Mouse (Mus musculus) forebrain, embryonic 16.5 days (tissue): ENCODE data around the gene Crb2. TPM values are rescaled to one million over a fixed set of nuclear protein-coding genes. Genes with fewer than 3 reads are reported as not detected.

Source experiments
- ATAC-seq: fragments of 200-750 bp; cut with Nextera tagmentation; 2 replicates; pipeline ENCODE4 v1.8.0; 2017; ENCODE audit warnings: mild to moderate bottlenecking, moderate library complexity
- H3K27ac ChIP-seq: fragments of 300-500 bp; sonication (generic); 2 replicates; pipeline ENCODE4 v1.5.1; 2014; ENCODE audit warnings: low read length, control low read depth
- H3K27me3 ChIP-seq: fragments of 300-500 bp; sonication (generic); replicated peaks from 2 replicates; pipeline ENCODE4 v1.6.1; 2014; ENCODE audit warnings: low read length; ENCODE audit not compliant: control insufficient read depth, insufficient read depth
- H3K36me3 ChIP-seq: fragments of 300-500 bp; sonication (generic); 2 replicates; pipeline ENCODE4 v1.6.1; 2014; ENCODE audit not compliant: control insufficient read depth, insufficient read depth
- H3K4me1 ChIP-seq: fragments of 300-500 bp; sonication (generic); replicated peaks from 2 replicates; pipeline ENCODE4 v1.6.1; 2014; ENCODE audit warnings: low read length; ENCODE audit not compliant: control insufficient read depth, insufficient read depth
- H3K4me2 ChIP-seq: fragments of 300-500 bp; sonication (generic); 2 replicates; pipeline ENCODE4 v1.6.1; 2014; ENCODE audit warnings: mild to moderate bottlenecking, low read length, control low read depth
- H3K4me3 ChIP-seq: fragments of 300-500 bp; sonication (generic); replicated peaks from 2 replicates; pipeline ENCODE4 v1.5.1; 2014; ENCODE audit warnings: mild to moderate bottlenecking, low read length, control low read depth
- H3K9ac ChIP-seq: fragments of 300-500 bp; sonication (generic); replicated peaks from 2 replicates; pipeline ENCODE4 v1.6.1; 2014; ENCODE audit warnings: low read depth, low read length, control low read depth
- H3K9me3 ChIP-seq: fragments of 300-500 bp; sonication (generic); 2 replicates; pipeline ENCODE4 v1.6.1; 2016; ENCODE audit warnings: low read length; ENCODE audit not compliant: control insufficient read depth
- WGBS: fragments of 180-500 bp; shearing (Covaris S2); extraction: QIAGEN DNeasy Blood & Tissue Kit; methylation state at CpG from one replicate; pipeline ENCODE4 v1.1.7; 2014; 5-methylcytosine and 5-hydroxymethylcytosine counted together
- polyA plus RNA-seq: library from polyadenylated mRNA; unstranded; fragments of >200 nt; fragmentation: Nextera tagmentation; extraction: Ambion mirVana; gene quantifications from 2 replicates; pipeline ENCODE4 v1.2.1, GENCODE M21; 2015

The Crb2 gene
- polyA plus RNA-seq, 1 experiment from 2014 or later: 5.0 TPM

DNA sequence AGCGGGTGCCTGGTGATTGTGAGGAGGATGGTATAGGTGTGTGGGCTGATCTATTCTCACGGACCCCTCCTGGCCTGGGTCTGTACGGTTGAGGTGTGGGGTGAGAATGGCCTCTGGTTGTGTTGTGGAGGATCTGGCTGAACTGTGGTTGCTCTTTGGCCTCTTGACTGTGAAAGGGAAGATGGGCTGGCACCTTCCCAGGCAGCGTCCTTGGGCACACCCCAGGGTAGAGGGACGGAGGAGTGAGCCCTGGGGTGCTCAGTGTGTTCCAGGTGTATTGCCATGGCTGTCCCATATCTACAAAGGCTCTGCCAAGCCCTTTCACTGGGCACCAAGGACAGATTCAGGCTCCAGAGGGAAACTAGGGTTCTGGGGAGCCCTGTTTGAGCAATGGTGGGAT, 13.0 kb downstream of the Crb2 start:
- WGBS: 95% methylated on average over 5 of the region's 5 CpGs
- no peak for ATAC-seq
- no peaks in the 10 kb centered on the region for H3K9me3 ChIP-seq
- no peak overlapping the region for H3K4me2 ChIP-seq
- H3K27me3 ChIP-seq: no peaks in the 10 kb centered on the region
- H3K36me3 ChIP-seq: no peaks in the 10 kb centered on the region
- H3K9ac ChIP-seq: no peak overlapping the region
- H3K4me1 ChIP-seq: peaks cover 15% of the 10 kb centered on the region
- H3K27ac ChIP-seq: no peak overlapping the region
- H3K4me3 ChIP-seq: no peak overlapping the region

- peaks cover 15% of the 10 kb centered on the region for H3K4me1 ChIP-seq
- H3K36me3 ChIP-seq: no peaks in the 10 kb centered on the region
- no peak overlapping the region for H3K4me3 ChIP-seq
- no peak overlapping the region for H3K9ac ChIP-seq
- H3K27me3 ChIP-seq: no peaks in the 10 kb centered on the region
- 91% methylated on average over 10 of the region's 10 CpGs for WGBS
- no peaks in the 10 kb centered on the region for H3K9me3 ChIP-seq
- no peak overlapping the region for H3K27ac ChIP-seq
- no peak overlapping the region for H3K4me2 ChIP-seq
- ATAC-seq: no peak
These were observed 13.9 kb downstream of the Crb2 start for GRCm38 (mm10) chr2:37789995-37790394.

- no peak overlapping the region for H3K4me3 ChIP-seq
- H3K36me3 ChIP-seq: no peaks in the 10 kb centered on the region
- ATAC-seq: no peak
- peaks cover 15% of the 10 kb centered on the region for H3K4me1 ChIP-seq
- H3K27ac ChIP-seq: no peak overlapping the region
- WGBS: 90% methylated on average over 14 of the region's 14 CpGs
- no peak overlapping the region for H3K9ac ChIP-seq
- no peaks in the 10 kb centered on the region for H3K27me3 ChIP-seq
- no peaks in the 10 kb centered on the region for H3K9me3 ChIP-seq
- no peak overlapping the region for H3K4me2 ChIP-seq
These were observed 14.7 kb downstream of the Crb2 start for GRCm38 (mm10) chr2:37790738-37791137.

DNA sequence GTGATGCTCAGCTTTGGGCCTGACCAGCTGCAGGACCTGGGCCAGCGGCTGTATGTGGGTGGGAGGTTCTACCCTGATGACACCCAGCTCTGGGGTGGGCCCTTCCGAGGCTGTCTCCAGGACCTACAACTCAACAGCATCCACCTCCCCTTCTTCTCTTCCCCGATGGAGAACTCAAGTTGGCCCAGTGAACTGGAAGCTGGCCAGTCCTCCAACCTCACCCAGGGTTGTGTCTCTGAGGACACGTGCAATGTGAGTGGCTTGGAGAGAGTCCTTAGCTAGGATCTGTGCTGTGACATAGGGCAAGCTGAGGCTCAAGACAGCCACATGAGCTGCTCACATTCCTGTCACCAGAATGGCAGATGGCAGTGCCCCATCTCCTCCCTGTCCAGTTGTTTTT, 15.3 kb downstream of the Crb2 start:
- 94% methylated on average over 4 of the region's 4 CpGs for WGBS
- Histone ChIP-seq H3K27ac (no peak overlapping the region), H3K4me3 (no peak overlapping the region), H3K4me2 (no peak overlapping the region), H3K4me1 (peaks cover 14% of the 10 kb centered on the region), H3K9me3 (no peaks in the 10 kb centered on the region), H3K36me3 (no peaks in the 10 kb centered on the region), H3K27me3 (no peaks in the 10 kb centered on the region), H3K9ac (no peak overlapping the region)
- ATAC-seq: no peak

GRCm38 (mm10) chr2:37796021-37796420, 20.0 kb downstream of the Crb2 start:
- no peaks in the 10 kb centered on the region for H3K9me3 ChIP-seq
- no peak overlapping the region for H3K4me3 ChIP-seq
- H3K36me3 ChIP-seq: no peaks in the 10 kb centered on the region
- WGBS: 81% methylated on average over 1 of the region's 1 CpGs
- no peak for ATAC-seq
- H3K9ac ChIP-seq: no peak overlapping the region
- no peaks in the 10 kb centered on the region for H3K27me3 ChIP-seq
- H3K4me1 ChIP-seq: no peaks in the 10 kb centered on the region; the same call in none of the 2 replicates
- H3K4me2 ChIP-seq: no peak overlapping the region
- no peak overlapping the region for H3K27ac ChIP-seq

GRCm38 (mm10) chr2:37797046-37797445, 21.0 kb downstream of the Crb2 start:
- 91% methylated on average over 4 of the region's 4 CpGs for WGBS
- Histone ChIP-seq H3K4me1 (no peaks in the 10 kb centered on the region; the same call in none of the 2 replicates), H3K9ac (no peak overlapping the region), H3K27me3 (no peaks in the 10 kb centered on the region), H3K9me3 (no peaks in the 10 kb centered on the region), H3K36me3 (no peaks in the 10 kb centered on the region), H3K4me3 (no peak overlapping the region), H3K4me2 (no peak overlapping the region), H3K27ac (no peak overlapping the region)
- ATAC-seq: no peak

DNA sequence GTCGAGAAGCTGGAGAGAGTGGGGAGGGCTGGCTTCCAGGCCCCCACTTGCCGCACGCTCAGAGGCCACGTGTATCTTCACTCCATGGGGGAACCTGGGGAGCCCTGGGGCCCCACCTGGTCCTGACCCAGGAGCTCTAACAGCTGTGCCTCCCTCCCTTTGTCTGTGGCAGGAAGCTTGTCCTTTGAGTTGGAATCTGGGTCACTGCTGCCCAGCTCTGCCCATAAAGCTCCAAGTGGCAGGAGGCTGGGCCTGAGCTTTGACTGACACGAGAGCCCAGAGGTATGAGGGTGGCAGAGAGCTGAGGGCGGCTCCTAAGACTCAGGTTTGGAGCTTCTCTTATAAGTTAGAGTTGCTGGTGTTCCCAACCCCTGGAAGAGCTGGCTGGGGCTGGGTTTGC, 23.1 kb downstream of the Crb2 start:
- H3K4me1 ChIP-seq: no peaks in the 10 kb centered on the region; the same call in none of the 2 replicates
- H3K36me3 ChIP-seq: no peaks in the 10 kb centered on the region
- no peak for ATAC-seq
- H3K9ac ChIP-seq: no peak overlapping the region
- no peak overlapping the region for H3K4me2 ChIP-seq
- no peaks in the 10 kb centered on the region for H3K9me3 ChIP-seq
- no peaks in the 10 kb centered on the region for H3K27me3 ChIP-seq
- 39% methylated on average over 6 of the region's 6 CpGs for WGBS
- no peak overlapping the region for H3K27ac ChIP-seq
- H3K4me3 ChIP-seq: no peak overlapping the region

GRCm38 (mm10) chr2:37801687-37802086, 25.6 kb downstream of the Crb2 start:
- Histone ChIP-seq H3K4me3 (no peak overlapping the region), H3K9ac (no peak overlapping the region), H3K9me3 (no peaks in the 10 kb centered on the region), H3K36me3 (no peaks in the 10 kb centered on the region), H3K4me1 (no peaks in the 10 kb centered on the region; the same call in none of the 2 replicates), H3K27ac (no peak overlapping the region), H3K4me2 (no peak overlapping the region), H3K27me3 (no peaks in the 10 kb centered on the region)
- 87% methylated on average over 4 of the region's 4 CpGs for WGBS
- no peak for ATAC-seq

DNA sequence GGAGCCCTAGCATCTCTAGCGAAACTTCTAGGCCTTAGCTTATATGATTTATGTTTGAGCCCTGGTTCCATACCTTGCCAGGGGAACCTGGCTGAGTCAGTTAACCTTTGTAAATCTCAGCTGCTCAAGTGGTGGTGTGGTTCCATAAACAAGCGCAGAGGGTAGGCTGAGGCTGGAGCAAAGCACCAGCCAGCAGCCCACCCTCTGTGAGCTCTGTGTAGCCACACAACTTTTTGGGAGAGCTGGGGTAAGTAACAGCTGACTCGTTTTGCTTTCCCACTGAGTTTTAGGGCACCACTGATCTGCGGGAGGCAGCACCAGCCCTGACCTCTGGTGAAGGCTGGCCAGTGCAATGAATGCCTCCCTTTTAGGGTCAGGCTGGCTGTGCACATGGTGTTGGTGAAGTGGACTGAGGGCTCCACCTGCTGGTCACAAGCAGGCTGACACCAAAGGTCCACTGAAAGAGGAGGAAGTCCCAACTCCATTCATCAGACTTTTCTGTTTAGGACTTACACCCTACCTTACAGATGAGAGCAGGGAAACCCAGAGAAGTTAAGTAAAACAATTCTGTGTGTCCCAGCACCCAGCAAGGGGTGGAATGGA, 26.7 kb downstream of the Crb2 start:
- Histone ChIP-seq H3K27ac (no peak overlapping the region), H3K4me3 (no peak overlapping the region), H3K27me3 (no peaks in the 10 kb centered on the region), H3K36me3 (no peaks in the 10 kb centered on the region), H3K9ac (no peak overlapping the region; the same call in 1 of the 2 replicates), H3K9me3 (no peaks in the 10 kb centered on the region), H3K4me2 (no peak overlapping the region), H3K4me1 (no peaks in the 10 kb centered on the region; the same call in none of the 2 replicates)
- ATAC-seq: peak; percentile 66
- 45% methylated on average over 4 of the region's 4 CpGs for WGBS

DNA sequence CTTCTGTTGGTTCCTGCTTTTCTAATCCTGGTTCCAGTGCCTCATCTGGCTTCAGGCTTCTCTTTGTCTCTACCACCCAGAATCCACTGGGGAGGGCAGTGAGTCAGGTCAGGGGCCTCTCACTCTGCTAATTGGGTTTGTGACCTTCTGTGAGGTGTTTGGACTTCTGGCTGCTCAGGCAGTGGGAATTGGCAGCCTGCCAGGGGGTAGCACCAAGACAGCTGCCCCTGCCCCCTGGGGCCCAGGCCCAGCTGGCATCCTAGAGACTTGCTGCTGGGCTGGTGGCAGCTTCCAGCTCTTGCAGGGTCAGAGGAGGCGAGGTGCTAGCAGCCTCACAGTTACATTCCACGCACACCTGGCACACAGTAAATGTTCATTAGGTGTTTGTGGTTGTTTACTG, 35.6 kb downstream of the Crb2 start:
- Histone ChIP-seq H3K9me3 (no peaks in the 10 kb centered on the region), H3K9ac (no peak overlapping the region), H3K4me2 (no peak overlapping the region), H3K36me3 (no peaks in the 10 kb centered on the region), H3K27ac (no peak overlapping the region), H3K27me3 (no peaks in the 10 kb centered on the region), H3K4me1 (peaks cover 8% of the 10 kb centered on the region), H3K4me3 (no peak overlapping the region)
- no peak for ATAC-seq
- whole genome bisulfite sequencing: 48% methylated on average over 2 of the region's 2 CpGs
